Mouse (Mus musculus): ENCODE measurements around the gene C5ar2. TPM values are rescaled to one million over a fixed set of nuclear protein-coding genes. Genes with fewer than 3 reads are reported as not detected.

Gene C5ar2
- polyA plus RNA-seq, 1 experiment from 2014 or later: 0.10 TPM

DNA sequence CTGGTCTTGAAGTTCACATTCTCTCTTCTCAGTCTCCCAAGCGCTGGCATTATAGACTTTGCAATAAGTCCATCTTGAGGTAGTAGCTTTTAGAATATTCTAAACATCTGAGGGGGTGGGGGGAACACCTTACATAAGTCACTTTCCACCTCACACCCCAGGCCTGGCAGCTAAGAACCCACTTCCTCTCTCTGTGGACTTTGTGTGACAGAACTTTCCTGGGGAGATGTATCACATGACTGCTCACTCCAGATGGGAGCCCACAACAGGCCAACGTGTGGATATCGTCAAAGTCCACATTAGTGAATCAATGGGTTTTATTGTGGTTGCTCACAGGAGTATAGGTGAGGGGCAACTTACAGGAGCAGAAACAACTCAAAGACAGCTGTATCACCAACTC lies 50.3 kb downstream of the C5ar2 start:
- peaks cover 27% of the 10 kb centered on the region for H3K36me3 ChIP-seq
- no peak for ATAC-seq (ENCODE audit: insufficient number of reproducible peaks, insufficient read depth, low FRiP score, low TSS enrichment, low read depth)

DNA sequence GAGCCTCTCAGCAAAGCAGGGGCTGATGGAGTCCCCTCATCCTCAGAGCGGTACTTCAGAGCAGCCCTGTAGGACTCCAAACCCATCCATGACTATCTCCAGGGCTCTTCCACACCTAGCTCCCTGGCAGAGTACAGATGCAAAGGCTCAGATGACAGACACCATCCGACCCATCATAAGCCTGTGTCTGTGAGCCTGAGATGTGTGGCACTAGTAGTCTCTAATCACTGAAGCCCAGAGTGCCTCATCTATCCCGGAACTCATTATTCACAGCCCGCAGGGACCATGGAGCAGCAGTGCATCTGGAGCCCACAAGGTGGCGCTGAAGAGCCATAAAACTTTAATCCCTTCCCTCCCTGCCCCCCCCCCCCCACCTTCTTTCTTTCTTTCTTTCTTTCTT lies 51.6 kb downstream of the C5ar2 start:
- ATAC-seq (ENCODE audit: insufficient number of reproducible peaks, insufficient read depth, low FRiP score, low TSS enrichment, low read depth): no peak
- 18% methylated on average over 5 of the region's 5 CpGs for WGBS
- Histone ChIP-seq H3K4me1 (peaks cover 3% of the 10 kb centered on the region; the same call in 1 of the 2 replicates), H3K27me3 (no peaks in the 10 kb centered on the region), H3K36me3 (peaks cover 14% of the 10 kb centered on the region), H3K9ac (no peak overlapping the region), H3K27ac (no peak overlapping the region), H3K4me2 (no peak overlapping the region), H3K9me3 (no peaks in the 10 kb centered on the region), H3K4me3 (no peak overlapping the region)

More for the DNA sequence above, 50.3 kb downstream of the C5ar2 start:
- 50% methylated on average over 3 of the region's 3 CpGs for WGBS
- Histone ChIP-seq H3K9me3 (no peaks in the 10 kb centered on the region), H3K4me3 (no peak overlapping the region), H3K9ac (no peak overlapping the region), H3K4me1 (peaks cover 3% of the 10 kb centered on the region; the same call in 1 of the 2 replicates), H3K4me2 (no peak overlapping the region), H3K27me3 (no peaks in the 10 kb centered on the region), H3K27ac (no peak overlapping the region)

DNA sequence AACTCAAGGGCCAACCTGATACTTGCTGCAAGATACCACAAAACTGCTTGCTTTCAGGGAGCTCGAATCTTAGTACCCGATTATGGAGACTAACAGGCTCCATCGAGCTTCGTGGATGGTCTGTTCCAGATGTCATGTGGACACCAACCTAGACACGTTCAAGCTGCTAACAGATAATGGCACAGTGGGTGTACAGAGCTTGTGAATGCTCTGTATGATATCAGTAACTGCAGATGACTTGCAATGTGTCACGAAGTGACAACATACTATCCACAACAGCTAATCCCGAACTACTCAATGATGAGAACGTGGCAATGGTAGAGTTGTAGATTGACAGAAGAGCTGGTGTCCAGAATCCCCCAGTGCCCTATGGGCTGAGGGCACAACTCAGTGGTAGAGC lies 56.5 kb downstream of the C5ar2 start:
- WGBS: 83% methylated on average over 8 of the region's 8 CpGs
- H3K9ac ChIP-seq: no peak overlapping the region
- H3K9me3 ChIP-seq: no peaks in the 10 kb centered on the region
- H3K4me1 ChIP-seq: no peaks in the 10 kb centered on the region
- H3K4me3 ChIP-seq: no peak overlapping the region
- no peak for ATAC-seq (ENCODE audit: insufficient number of reproducible peaks, insufficient read depth, low FRiP score, low TSS enrichment, low read depth)
- no peak overlapping the region for H3K27ac ChIP-seq
- no peaks in the 10 kb centered on the region for H3K27me3 ChIP-seq
- H3K4me2 ChIP-seq: no peak overlapping the region
- H3K36me3 ChIP-seq: peaks cover 21% of the 10 kb centered on the region

Other genes with a start within 250 kb of the C5ar2 start
- gene Bicra, start 196.2 kb downstream of the C5ar2 start, polyA plus RNA-seq (2015; fragmentation: Nextera tagmentation; extraction: Ambion mirVana): 9.5 and 10.4 TPM in 2 replicates
- gene Zfp541, start 182.3 kb downstream of the C5ar2 start, polyA plus RNA-seq (2015; fragmentation: Nextera tagmentation; extraction: Ambion mirVana): 0.07 and 0.11 TPM in 2 replicates
- 195 and 216 TPM in 2 replicates for gene Napa, start 145.7 kb downstream of the C5ar2 start, polyA plus RNA-seq (2015; fragmentation: Nextera tagmentation; extraction: Ambion mirVana)
- 44.9 and 45.6 TPM in 2 replicates for gene Kptn, start 124.3 kb downstream of the C5ar2 start, polyA plus RNA-seq (2015; fragmentation: Nextera tagmentation; extraction: Ambion mirVana)
- gene Slc8a2, start 114.3 kb downstream of the C5ar2 start, polyA plus RNA-seq (2015; fragmentation: Nextera tagmentation; extraction: Ambion mirVana): 0.34 and 0.37 TPM in 2 replicates
- gene Meis3, start 69.1 kb downstream of the C5ar2 start, polyA plus RNA-seq (2015; fragmentation: Nextera tagmentation; extraction: Ambion mirVana): 49.8 and 54.4 TPM in 2 replicates
- gene Dhx34, start 22.1 kb downstream of the C5ar2 start, polyA plus RNA-seq (2015; fragmentation: Nextera tagmentation; extraction: Ambion mirVana): 12.7 and 16.2 TPM in 2 replicates
- 1.4 and 1.5 TPM in 2 replicates for gene C5ar1, start 15.4 kb upstream of the C5ar2 start, polyA plus RNA-seq (2015; fragmentation: Nextera tagmentation; extraction: Ambion mirVana)
- gene Inafm1, start 29.5 kb upstream of the C5ar2 start, polyA plus RNA-seq (2015; fragmentation: Nextera tagmentation; extraction: Ambion mirVana): 23.9 and 24.3 TPM in 2 replicates
- 31.0 and 32.9 TPM in 2 replicates for gene Ccdc9, start 42.6 kb upstream of the C5ar2 start, polyA plus RNA-seq (2015; fragmentation: Nextera tagmentation; extraction: Ambion mirVana)
- 4.8 and 5.2 TPM in 2 replicates for gene Bbc3, start 64.2 kb upstream of the C5ar2 start, polyA plus RNA-seq (2015; fragmentation: Nextera tagmentation; extraction: Ambion mirVana)
- 373 and 383 TPM in 2 replicates for gene Sae1, start 143.7 kb upstream of the C5ar2 start, polyA plus RNA-seq (2015; fragmentation: Nextera tagmentation; extraction: Ambion mirVana)
- 17.6 and 20.2 TPM in 2 replicates for gene Zc3h4, start 156.8 kb upstream of the C5ar2 start, polyA plus RNA-seq (2015; fragmentation: Nextera tagmentation; extraction: Ambion mirVana)
- gene Tmem160, start 208.6 kb upstream of the C5ar2 start, polyA plus RNA-seq (2015; fragmentation: Nextera tagmentation; extraction: Ambion mirVana): 46.6 and 52.1 TPM in 2 replicates
- gene Npas1, start 233.6 kb upstream of the C5ar2 start, polyA plus RNA-seq (2015; fragmentation: Nextera tagmentation; extraction: Ambion mirVana): 0.42 and 0.61 TPM in 2 replicates